Mouse (Mus musculus): Measurements from ENCODE around the gene Prss56.

GRCm38 (mm10) chr1:87154501-87155120, 28.5 kb upstream of the Prss56 start:
- TF ChIP-seq EP300 (IDR thresholded peaks at IDR 0.05; ENCODE audit: insufficient read depth, low read depth, low read length) (no peak), POLR2A (IDR thresholded peaks at IDR 0.05; ENCODE audit: insufficient read depth, low read length) (no peak)
